Mouse (Mus musculus): ENCODE results near the gene Lrrc8a. TPM values are rescaled to one million over a fixed set of nuclear protein-coding genes. Genes with fewer than 3 reads are reported as not detected.
A peak's percentile ranks its signal among the peaks of the same experiment; 100 is the strongest.

Lrrc8a gene
- polyA plus RNA-seq, 1 experiment from 2014 or later: 50.3 TPM

DNA sequence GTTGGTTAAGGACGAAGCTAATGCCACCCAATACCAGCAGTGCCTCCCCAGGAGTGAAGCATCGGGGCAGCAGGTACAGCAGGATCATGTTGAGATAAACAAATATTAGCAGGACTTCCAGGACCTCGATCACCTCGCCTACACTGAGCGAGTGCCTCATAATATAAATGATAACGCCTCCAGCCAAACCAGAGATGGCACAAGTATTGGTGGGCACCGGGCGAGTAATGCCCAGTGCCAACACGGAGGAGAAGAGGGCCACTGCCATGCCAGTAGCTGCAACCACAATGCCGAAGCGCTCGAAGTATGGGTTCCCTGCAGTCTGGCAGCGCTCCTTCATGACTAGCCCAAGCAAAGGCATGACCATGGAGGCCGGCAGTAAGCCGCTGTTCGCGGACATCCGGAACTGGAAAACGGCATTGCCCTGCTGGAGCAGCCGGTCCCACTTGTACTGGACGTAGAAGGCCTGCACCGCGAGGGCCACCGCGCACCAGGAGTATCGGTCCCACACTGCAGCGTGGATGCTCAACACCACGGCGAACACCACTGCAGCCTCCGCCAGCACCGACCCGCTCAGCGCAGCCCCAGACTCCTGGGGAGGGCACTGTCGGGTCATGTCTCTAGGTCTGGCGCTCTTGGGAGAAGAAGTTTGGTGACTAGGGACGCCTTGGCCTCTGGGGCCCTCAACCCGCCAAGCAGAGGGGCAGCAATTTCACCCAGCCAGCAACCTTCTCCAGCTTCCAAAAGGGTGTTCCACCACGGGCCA lies 48.1 kb downstream of the Lrrc8a start:
- no peaks in the 10 kb centered on the region for H3K4me1 ChIP-seq (ENCODE audit: control insufficient read depth, insufficient read depth, low read length)
- no peaks in the 10 kb centered on the region for H3K36me3 ChIP-seq (replicated peaks; ENCODE audit: control insufficient read depth, insufficient read depth, low read depth, low read length)
- no peak overlapping the region; the same call in 1 of the 2 replicates for H3K27ac ChIP-seq (replicated peaks; ENCODE audit: low read depth, low read length)
- WGBS: 14% methylated on average over 38 of the region's 38 CpGs
- H3K27me3 ChIP-seq (ENCODE audit: control insufficient read depth, insufficient read depth, low read length): no peaks in the 10 kb centered on the region
- H3K4me3 ChIP-seq (ENCODE audit: low read depth, low read length): peak overlapping the region; percentile 97
- peak overlapping the region; percentile 96 for H3K9ac ChIP-seq (replicated peaks; ENCODE audit: low read length)
- peak overlapping the region; percentile 93 for H3K4me2 ChIP-seq (ENCODE audit: low read depth, low read length)
- no peaks in the 10 kb centered on the region for H3K9me3 ChIP-seq (replicated peaks; ENCODE audit: control insufficient read depth, low read length)
- ATAC-seq (replicated peaks; ENCODE audit: insufficient number of reproducible peaks, low FRiP score, low TSS enrichment, low read depth): peak; percentile 68
- DNase-seq (ENCODE audit: low spot score): no peak

GRCm38 (mm10) chr2:30286192-30287026 lies 48.9 kb downstream of the Lrrc8a start, which contains the start of the genes Dolk and Nup188:
Gene Dolk (minus strand): TSS chr2:30286334.
Gene Nup188 (plus strand): TSS chr2:30286397.
- H3K4me2 ChIP-seq (ENCODE audit: low read depth, low read length): peak within 1 kb of the TSS; percentile 93
- H3K27ac ChIP-seq (replicated peaks; ENCODE audit: low read depth, low read length): peak within 1 kb of the TSS; percentile 49
- H3K36me3 ChIP-seq (replicated peaks; ENCODE audit: control insufficient read depth, insufficient read depth, low read depth, low read length): no peaks in the 10 kb centered on the region
- peak within 1 kb of the TSS; percentile 97 for H3K4me3 ChIP-seq (ENCODE audit: low read depth, low read length)
- H3K9ac ChIP-seq (replicated peaks; ENCODE audit: low read length): peak within 1 kb of the TSS; percentile 96
- H3K4me1 ChIP-seq (ENCODE audit: control insufficient read depth, insufficient read depth, low read length): no peaks in the 10 kb centered on the region
- peak; percentile 98 for DNase-seq (ENCODE audit: low spot score)
- ATAC-seq (replicated peaks; ENCODE audit: insufficient number of reproducible peaks, low FRiP score, low TSS enrichment, low read depth): peak; percentile 91
- under 1% methylated on average over 59 of the region's 68 CpGs for WGBS
- no peaks in the 10 kb centered on the region for H3K27me3 ChIP-seq (ENCODE audit: control insufficient read depth, insufficient read depth, low read length)
- no peaks in the 10 kb centered on the region for H3K9me3 ChIP-seq (replicated peaks; ENCODE audit: control insufficient read depth, low read length)

DNA sequence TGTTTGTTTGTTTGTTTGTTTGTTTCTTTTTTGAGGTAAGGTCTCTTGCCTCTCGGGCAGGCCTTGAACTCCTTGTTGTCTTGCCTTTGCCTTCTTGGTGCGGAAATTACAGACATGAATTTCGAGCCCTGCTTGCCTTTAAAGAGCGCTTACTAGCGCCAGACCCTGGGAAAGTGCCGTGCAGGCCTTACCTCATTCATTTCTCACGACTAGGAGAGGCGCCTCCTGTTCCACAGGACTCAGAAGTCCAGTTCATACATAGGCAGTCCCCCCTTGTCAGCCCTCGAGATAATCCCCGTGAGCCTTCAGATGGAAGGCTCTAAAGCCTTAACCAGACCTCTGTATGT lies 49.5 kb downstream of the Lrrc8a start:
- DNase-seq (ENCODE audit: low spot score) (peak; percentile 53), ATAC-seq (replicated peaks; ENCODE audit: insufficient number of reproducible peaks, low FRiP score, low TSS enrichment, low read depth) (no peak)
- Histone ChIP-seq H3K36me3 (replicated peaks; ENCODE audit: control insufficient read depth, insufficient read depth, low read depth, low read length) (no peaks in the 10 kb centered on the region), H3K9me3 (replicated peaks; ENCODE audit: control insufficient read depth, low read length) (no peaks in the 10 kb centered on the region), H3K27ac (replicated peaks; ENCODE audit: low read depth, low read length) (peak overlapping the region; percentile 49; the same call in 1 of the 2 replicates), H3K4me2 (ENCODE audit: low read depth, low read length) (peak overlapping the region; percentile 93), H3K4me1 (ENCODE audit: control insufficient read depth, insufficient read depth, low read length) (no peaks in the 10 kb centered on the region), H3K4me3 (ENCODE audit: low read depth, low read length) (peak overlapping the region; percentile 97), H3K27me3 (ENCODE audit: control insufficient read depth, insufficient read depth, low read length) (no peaks in the 10 kb centered on the region), H3K9ac (replicated peaks; ENCODE audit: low read length) (peak overlapping the region; percentile 96)
- WGBS: 0% methylated on average over 10 of the region's 10 CpGs

- Histone ChIP-seq H3K9me3 (replicated peaks; ENCODE audit: control insufficient read depth, low read length) (no peaks in the 10 kb centered on the region), H3K27me3 (ENCODE audit: control insufficient read depth, insufficient read depth, low read length) (no peaks in the 10 kb centered on the region), H3K4me3 (ENCODE audit: low read depth, low read length) (no peak overlapping the region), H3K9ac (replicated peaks; ENCODE audit: low read length) (no peak overlapping the region), H3K4me2 (ENCODE audit: low read depth, low read length) (no peak overlapping the region), H3K4me1 (ENCODE audit: control insufficient read depth, insufficient read depth, low read length) (no peaks in the 10 kb centered on the region), H3K27ac (replicated peaks; ENCODE audit: low read depth, low read length) (no peak overlapping the region), H3K36me3 (replicated peaks; ENCODE audit: control insufficient read depth, insufficient read depth, low read depth, low read length) (peaks cover 3% of the 10 kb centered on the region)
- DNase-seq (ENCODE audit: low spot score): no peak
- 83% methylated on average over 3 of the region's 3 CpGs for WGBS
- no peak for ATAC-seq (replicated peaks; ENCODE audit: insufficient number of reproducible peaks, low FRiP score, low TSS enrichment, low read depth)
These were observed 62.0 kb downstream of the Lrrc8a start for GRCm38 (mm10) chr2:30299525-30299924.

- ATAC-seq (replicated peaks; ENCODE audit: insufficient number of reproducible peaks, low FRiP score, low TSS enrichment, low read depth) (no peak), DNase-seq (ENCODE audit: low spot score) (no peak)
- H3K27ac ChIP-seq (replicated peaks; ENCODE audit: low read depth, low read length): no peak overlapping the region
- H3K4me3 ChIP-seq (ENCODE audit: low read depth, low read length): no peak overlapping the region
- no peak overlapping the region for H3K4me2 ChIP-seq (ENCODE audit: low read depth, low read length)
- no peaks in the 10 kb centered on the region for H3K27me3 ChIP-seq (ENCODE audit: control insufficient read depth, insufficient read depth, low read length)
- H3K36me3 ChIP-seq (replicated peaks; ENCODE audit: control insufficient read depth, insufficient read depth, low read depth, low read length): peaks cover 7% of the 10 kb centered on the region
- H3K4me1 ChIP-seq (ENCODE audit: control insufficient read depth, insufficient read depth, low read length): no peaks in the 10 kb centered on the region
- no peak overlapping the region for H3K9ac ChIP-seq (replicated peaks; ENCODE audit: low read length)
- 92% methylated on average over 5 of the region's 5 CpGs for WGBS
- no peaks in the 10 kb centered on the region for H3K9me3 ChIP-seq (replicated peaks; ENCODE audit: control insufficient read depth, low read length)
These were observed 62.5 kb downstream of the Lrrc8a start for GRCm38 (mm10) chr2:30299966-30300365.

DNA sequence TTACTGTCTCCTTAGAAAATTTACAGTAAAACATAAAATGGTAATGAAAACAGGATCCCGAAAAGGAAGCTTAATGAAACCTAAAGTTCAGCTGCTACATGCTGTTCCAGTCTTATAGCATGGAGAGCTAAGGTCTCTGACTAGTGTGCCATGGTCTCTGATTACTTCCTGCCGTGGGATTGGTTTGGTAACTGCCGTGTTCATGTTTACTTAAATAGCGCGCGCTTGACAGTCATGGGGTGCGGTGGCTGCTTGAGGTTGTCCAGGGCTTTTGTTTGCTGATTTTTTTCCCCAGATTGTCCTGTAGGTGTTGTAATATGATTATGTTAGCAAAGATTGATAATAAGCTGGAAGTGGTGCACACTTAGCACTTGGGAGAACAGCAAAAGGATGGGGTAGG lies 68.6 kb downstream of the Lrrc8a start:
- DNase-seq (ENCODE audit: low spot score): no peak
- H3K27ac ChIP-seq (replicated peaks; ENCODE audit: low read depth, low read length): no peak overlapping the region
- ATAC-seq (replicated peaks; ENCODE audit: insufficient number of reproducible peaks, low FRiP score, low TSS enrichment, low read depth): no peak
- H3K4me3 ChIP-seq (ENCODE audit: low read depth, low read length): no peak overlapping the region
- peaks cover 16% of the 10 kb centered on the region for H3K36me3 ChIP-seq (replicated peaks; ENCODE audit: control insufficient read depth, insufficient read depth, low read depth, low read length)
- no peaks in the 10 kb centered on the region for H3K9me3 ChIP-seq (replicated peaks; ENCODE audit: control insufficient read depth, low read length)
- no peak overlapping the region for H3K4me2 ChIP-seq (ENCODE audit: low read depth, low read length)
- H3K4me1 ChIP-seq (ENCODE audit: control insufficient read depth, insufficient read depth, low read length): no peaks in the 10 kb centered on the region
- 95% methylated on average over 7 of the region's 7 CpGs for WGBS
- no peaks in the 10 kb centered on the region for H3K27me3 ChIP-seq (ENCODE audit: control insufficient read depth, insufficient read depth, low read length)
- H3K9ac ChIP-seq (replicated peaks; ENCODE audit: low read length): no peak overlapping the region

DNA sequence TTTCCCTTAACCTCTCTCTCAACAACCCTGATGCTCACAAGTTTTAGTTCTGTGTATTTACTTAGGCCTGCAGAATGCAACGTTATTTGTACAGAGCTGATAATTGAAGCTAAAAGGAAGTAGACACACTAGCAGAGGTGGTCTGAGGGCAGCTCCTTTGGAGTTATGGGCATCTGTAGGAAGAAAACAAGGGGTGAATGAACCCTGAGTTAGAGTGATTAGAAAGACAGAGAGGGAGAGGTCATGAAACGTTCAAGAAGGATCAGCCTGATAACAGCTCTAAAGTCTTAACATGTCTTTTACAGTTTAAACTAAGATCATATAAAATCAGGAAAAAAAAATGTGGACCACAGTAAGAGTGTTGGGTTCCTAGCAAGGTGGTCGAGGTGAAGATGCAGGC lies 71.8 kb downstream of the Lrrc8a start:
- Histone ChIP-seq H3K27me3 (ENCODE audit: control insufficient read depth, insufficient read depth, low read length) (no peaks in the 10 kb centered on the region), H3K9ac (replicated peaks; ENCODE audit: low read length) (no peak overlapping the region), H3K27ac (replicated peaks; ENCODE audit: low read depth, low read length) (no peak overlapping the region), H3K9me3 (replicated peaks; ENCODE audit: control insufficient read depth, low read length) (no peaks in the 10 kb centered on the region), H3K4me3 (ENCODE audit: low read depth, low read length) (no peak overlapping the region), H3K4me1 (ENCODE audit: control insufficient read depth, insufficient read depth, low read length) (no peaks in the 10 kb centered on the region), H3K36me3 (replicated peaks; ENCODE audit: control insufficient read depth, insufficient read depth, low read depth, low read length) (peaks cover 19% of the 10 kb centered on the region), H3K4me2 (ENCODE audit: low read depth, low read length) (no peak overlapping the region)
- 93% methylated on average over 3 of the region's 3 CpGs for WGBS
- ATAC-seq (replicated peaks; ENCODE audit: insufficient number of reproducible peaks, low FRiP score, low TSS enrichment, low read depth) (no peak), DNase-seq (ENCODE audit: low spot score) (no peak)

- no peaks in the 10 kb centered on the region for H3K4me1 ChIP-seq (ENCODE audit: control insufficient read depth, insufficient read depth, low read length)
- DNase-seq (ENCODE audit: low spot score): no peak
- H3K9me3 ChIP-seq (replicated peaks; ENCODE audit: control insufficient read depth, low read length): no peaks in the 10 kb centered on the region
- no peak overlapping the region for H3K9ac ChIP-seq (replicated peaks; ENCODE audit: low read length)
- no peaks in the 10 kb centered on the region for H3K27me3 ChIP-seq (ENCODE audit: control insufficient read depth, insufficient read depth, low read length)
- H3K27ac ChIP-seq (replicated peaks; ENCODE audit: low read depth, low read length): no peak overlapping the region
- no peak overlapping the region for H3K4me3 ChIP-seq (ENCODE audit: low read depth, low read length)
- no peak for ATAC-seq (replicated peaks; ENCODE audit: insufficient number of reproducible peaks, low FRiP score, low TSS enrichment, low read depth)
- H3K36me3 ChIP-seq (replicated peaks; ENCODE audit: control insufficient read depth, insufficient read depth, low read depth, low read length): peaks cover 20% of the 10 kb centered on the region
- no peak overlapping the region for H3K4me2 ChIP-seq (ENCODE audit: low read depth, low read length)
- 98% methylated on average over 2 of the region's 2 CpGs for whole genome bisulfite sequencing
These were observed 74.0 kb downstream of the Lrrc8a start for GRCm38 (mm10) chr2:30311481-30311880.
